Mouse (Mus musculus) CH12.LX (cell line): ENCODE data around the gene Bcas2. TPM values are rescaled to one million over a fixed set of nuclear protein-coding genes. Genes with fewer than 3 reads are reported as not detected.

Experiments
- DNase-seq: peaks from one replicate; pipeline ENCODE4 v3.0.0-alpha.2; 2013; ENCODE audit errors: extremely low read depth
- H3K27ac ChIP-seq: 2 replicates; pipeline ENCODE4 v1.5.1; 2012; ENCODE audit warnings: low read depth, mild to moderate bottlenecking, control low read depth, moderate library complexity; ENCODE audit not compliant: insufficient read depth
- H3K27me3 ChIP-seq: replicated peaks from 2 replicates; pipeline ENCODE3; 2012; ENCODE audit warnings: inconsistent platforms
- H3K36me3 ChIP-seq, 2 experiments: replicated peaks in 1 of 2; 2 replicates each; pipeline versions ENCODE3 to v1.6.1; 2012; ENCODE audit warnings: inconsistent platforms in 1 of 2, low read length in 1 of 2, mild to moderate bottlenecking in 1 of 2, mixed read lengths in 1 of 2, moderate library complexity in 1 of 2; ENCODE audit not compliant: control insufficient read depth in 1 of 2, insufficient read depth in 1 of 2
- H3K4me1 ChIP-seq, 2 experiments: 2 replicates each; pipeline ENCODE4 v1.6.1; 2012; ENCODE audit warnings: inconsistent platforms in 1 of 2, moderate library complexity in 1 of 2; ENCODE audit not compliant: insufficient read depth in 2 of 2, control insufficient read depth in 1 of 2
- H3K4me2 ChIP-seq: 2 replicates; pipeline ENCODE4 v1.6.1; 2012; ENCODE audit warnings: low read depth, mild to moderate bottlenecking, control low read depth; ENCODE audit not compliant: poor library complexity, insufficient read depth, severe bottlenecking
- H3K4me3 ChIP-seq, 3 experiments: fragments of 150-350 bp in 1 of 3; sonication (generic) in 1 of 3; replicated peaks in 1 of 3; 2 replicates each; pipeline versions ENCODE3 to v1.5.1; 2011 to 2012; ENCODE audit warnings: low read depth in 2 of 3, low read length in 2 of 3, mild to moderate bottlenecking in 2 of 3, moderate library complexity in 2 of 3, control low read depth in 1 of 3, improper control_type of control experiment in 1 of 3, inconsistent platforms in 1 of 3, mixed read lengths in 1 of 3; ENCODE audit not compliant: poor library complexity in 1 of 3
- H3K79me2 ChIP-seq: replicated peaks from 2 replicates; pipeline ENCODE4 v1.6.1; 2012; ENCODE audit warnings: mild to moderate bottlenecking, moderate library complexity; ENCODE audit not compliant: control insufficient read depth, poor library complexity, insufficient read depth, severe bottlenecking; ENCODE audit errors: extremely low read depth
- H3K9ac ChIP-seq: 2 replicates; pipeline ENCODE4 v1.6.1; 2012; ENCODE audit warnings: low read depth, mild to moderate bottlenecking, control low read depth, moderate library complexity; ENCODE audit not compliant: insufficient read depth
- H3K9me3 ChIP-seq: replicated peaks from 2 replicates; pipeline ENCODE3; 2012; ENCODE audit warnings: low read length, inconsistent platforms, mixed read lengths
- BHLHE40 ChIP-seq: IDR thresholded peaks from 2 replicates; pipeline ENCODE4 v1.6.1; 2011; ENCODE audit warnings: mild to moderate bottlenecking, low read depth, low read length, improper control_type of control experiment
- CHD2 ChIP-seq: IDR thresholded peaks from 2 replicates; pipeline ENCODE4 v1.6.1; 2011; ENCODE audit warnings: low read length, improper control_type of control experiment
- CTCF ChIP-seq, 2 experiments: IDR thresholded peaks in 1 of 2; conservative IDR thresholded peaks in 1 of 2; 2 replicates each; pipeline ENCODE4 v1.5.1; 2011 to 2012; ENCODE audit warnings: low read depth in 2 of 2, low read length in 2 of 2, improper control_type of control experiment in 1 of 2, inconsistent platforms in 1 of 2, mild to moderate bottlenecking in 1 of 2, moderate library complexity in 1 of 2
- ELF1 ChIP-seq: IDR thresholded peaks from 2 replicates; pipeline ENCODE4 v1.6.1; 2014; ENCODE audit warnings: low read depth, mild to moderate bottlenecking, inconsistent platforms, low read length, improper control_type of control experiment
- EP300 ChIP-seq: IDR thresholded peaks from 2 replicates; pipeline ENCODE4 v1.6.1; 2011; ENCODE audit warnings: low read length, improper control_type of control experiment
- ETS1 ChIP-seq: conservative IDR thresholded peaks from 2 replicates; pipeline ENCODE4 v1.6.1; 2012; ENCODE audit warnings: low read depth, mild to moderate bottlenecking, inconsistent platforms, low read length, improper control_type of control experiment, moderate library complexity
- GABPA ChIP-seq: IDR thresholded peaks from 2 replicates; pipeline ENCODE4 v1.6.1; 2012; ENCODE audit warnings: low read depth, low read length, improper control_type of control experiment, inconsistent platforms; ENCODE audit not compliant: insufficient replicate concordance
- IRF4 ChIP-seq: IDR thresholded peaks from 2 replicates; pipeline ENCODE4 v1.6.1; 2014; ENCODE audit warnings: low read depth, mild to moderate bottlenecking, inconsistent platforms, low read length, improper control_type of control experiment
- JUN ChIP-seq: IDR thresholded peaks from 2 replicates; pipeline ENCODE4 v1.6.1; 2011; ENCODE audit warnings: low read depth, mild to moderate bottlenecking, low read length, improper control_type of control experiment, moderate library complexity; ENCODE audit not compliant: insufficient read depth
- JUND ChIP-seq: conservative IDR thresholded peaks from 2 replicates; pipeline ENCODE4 v1.6.1; 2011; ENCODE audit warnings: low read depth, low read length, improper control_type of control experiment
- KAT2A ChIP-seq: IDR thresholded peaks from 2 replicates; pipeline ENCODE4 v1.6.1; 2012; ENCODE audit warnings: low read length, improper control_type of control experiment, inconsistent platforms; ENCODE audit not compliant: insufficient replicate concordance
- MAFK ChIP-seq: IDR thresholded peaks from 2 replicates; pipeline ENCODE4 v1.6.1; 2011; ENCODE audit warnings: low read length, improper control_type of control experiment; ENCODE audit not compliant: insufficient replicate concordance
- MXI1 ChIP-seq: IDR thresholded peaks from 2 replicates; pipeline ENCODE4 v1.6.1; 2011; ENCODE audit warnings: mild to moderate bottlenecking, low read depth, low read length, improper control_type of control experiment
- NRF1 ChIP-seq: IDR thresholded peaks from 2 replicates; pipeline ENCODE4 v1.6.1; 2014; ENCODE audit warnings: low read depth, mild to moderate bottlenecking, inconsistent platforms, low read length, improper control_type of control experiment, moderate library complexity
- POLR2A ChIP-seq: IDR thresholded peaks from 2 replicates; pipeline ENCODE4 v1.6.1; 2011; ENCODE audit warnings: low read depth, mild to moderate bottlenecking, improper control_type of control experiment, low read length
- RAD21 ChIP-seq: IDR thresholded peaks from 2 replicates; pipeline ENCODE4 v1.6.1; 2011; ENCODE audit warnings: low read depth, mild to moderate bottlenecking, low read length, improper control_type of control experiment, moderate library complexity
- RCOR1 ChIP-seq: conservative IDR thresholded peaks from 2 replicates; pipeline ENCODE4 v1.6.1; 2012; ENCODE audit warnings: low read depth, mild to moderate bottlenecking, inconsistent platforms, low read length, improper control_type of control experiment
- SIN3A ChIP-seq: IDR thresholded peaks from 2 replicates; pipeline ENCODE4 v1.6.1; 2012; ENCODE audit warnings: low read length, improper control_type of control experiment, inconsistent platforms
- SMC3 ChIP-seq: IDR thresholded peaks from 2 replicates; pipeline ENCODE4 v1.6.1; 2011; ENCODE audit warnings: low read depth, low read length, improper control_type of control experiment
- TCF12 ChIP-seq: IDR thresholded peaks from 2 replicates; pipeline ENCODE4 v1.6.1; 2014; ENCODE audit warnings: low read depth, mild to moderate bottlenecking, inconsistent platforms, low read length, improper control_type of control experiment
- USF1 ChIP-seq: IDR thresholded peaks from 2 replicates; pipeline ENCODE4 v1.6.1; 2014; ENCODE audit warnings: low read depth, mild to moderate bottlenecking, inconsistent platforms, low read length, improper control_type of control experiment
- ZC3H11A ChIP-seq: IDR thresholded peaks from 2 replicates; pipeline ENCODE4 v1.6.1; 2012; ENCODE audit warnings: low read depth, mild to moderate bottlenecking, inconsistent platforms, low read length, improper control_type of control experiment
- ZKSCAN1 ChIP-seq: IDR thresholded peaks from 2 replicates; pipeline ENCODE4 v1.6.1; 2012; ENCODE audit warnings: low read depth, inconsistent platforms, low read length, improper control_type of control experiment, borderline replicate concordance
- ZMIZ1 ChIP-seq: IDR thresholded peaks from 2 replicates; pipeline ENCODE4 v1.6.1; 2012; ENCODE audit warnings: low read depth, mild to moderate bottlenecking, inconsistent platforms, low read length, improper control_type of control experiment
- ZNF384 ChIP-seq: IDR thresholded peaks from 2 replicates; pipeline ENCODE4 v1.6.1; 2012; ENCODE audit warnings: low read depth, low read length, improper control_type of control experiment, inconsistent platforms
- dilution Hi-C: fragments of 300-500 bp; cut with MboI; formaldehyde crosslinking; loops from 2 replicates; pipeline ENCODE4 v1.14.3; 2020; ENCODE audit warnings: low sequenced_read_pairs; ENCODE audit not compliant: extremely low pct_unique_long_range_greater_than_20kb, extremely low pct_ligation_motif_present
- in situ Hi-C: fragments of 300-500 bp; cut with MboI; formaldehyde crosslinking; loops from 3 replicates; pipeline ENCODE4 v1.14.3; 2019; ENCODE audit warnings: low sequenced_read_pairs, low pct_ligation_motif_present, low pct_unique_long_range_greater_than_20kb, mixed read lengths
- polyA plus RNA-seq: library from polyadenylated mRNA; unstranded; fragments of >175 nt; gene quantifications from 2 replicates; pipeline ENCODE4 v1.2.1, GENCODE M21; 2012; ENCODE audit warnings: low read depth; ENCODE audit not compliant: insufficient read length
- total RNA-seq, 2 experiments: library from RNA; depleted of rRNA; stranded (reverse); fragments of 300-350 nt in 1 of 2; fragments of >200 nt in 1 of 2; gene quantifications; 2 replicates each; pipeline ENCODE4 v1.2.3; 2012 to 2014

The Bcas2 gene
- total and polyA plus RNA-seq, 3 experiments, result 65.3 to 126 (median 111) TPM

- Histone ChIP-seq H3K4me1 (peaks cover 5 to 13% of the 10 kb centered on the region in 2 experiments; a peak in 2 of 4 replicates), H3K4me2 (no peak overlapping the region), H3K36me3 (no peaks in the 10 kb centered on the region), H3K4me3 (no peak overlapping the region), H3K9ac (no peak overlapping the region), H3K9me3 (no peaks in the 10 kb centered on the region), H3K79me2 (no peaks in the 10 kb centered on the region)
- no peak for DNase-seq
- no peak for TF ChIP-seq ETS1
- no peak for TF ChIP-seq BHLHE40
- TF ChIP-seq MAFK, result no peak
- no peak for TF ChIP-seq ZMIZ1
- TF ChIP-seq JUND, result no peak
- TF ChIP-seq JUN, result no peak
- TF ChIP-seq RCOR1, result no peak
- no peak for TF ChIP-seq USF1
- TF ChIP-seq EP300, result no peak
- no peak for TF ChIP-seq TCF12
- no peak for TF ChIP-seq ZKSCAN1
- TF ChIP-seq, all 38 proteins: peak for 0
- H3K27me3 ChIP-seq, result peaks cover 4% of the 10 kb centered on the region
- dilution Hi-C loops (no loop called here), in situ Hi-C loops (loop anchor here (25.0 kb wide), 1 partner anchor 447 kb away; no protein-coding TSS in a partner anchor)
- H3K27ac ChIP-seq, result no peak overlapping the region
These were observed 12.1 kb upstream of the Bcas2 start for GRCm38 (mm10) chr3:103159232-103159900.

- H3K4me1 ChIP-seq, result peaks cover 2 to 27% of the 10 kb centered on the region in 2 experiments; a peak in 3 of 4 replicates
- peak; percentile 89 for DNase-seq
- 0 out of 2 replicates have a peak, but pooled peaks have one; percentile 24 for TF ChIP-seq IRF4
- TF ChIP-seq CTCF (conservative IDR thresholded peaks at IDR 0.05 in 1 of 2, IDR thresholded peaks at IDR 0.05 in 1 of 2; ENCODE audit: low read depth in 2 of 2, low read length in 2 of 2), result peak; percentile 85 to 86
- TF ChIP-seq ZNF384, result no peak
- TF ChIP-seq TCF12, result no peak
- TF ChIP-seq SIN3A, result no peak
- TF ChIP-seq ELF1, result no peak
- TF ChIP-seq MXI1, result no peak
- no peak for TF ChIP-seq KAT2A
- no peak for TF ChIP-seq ZKSCAN1
- peak; percentile 80 for TF ChIP-seq SMC3
- TF ChIP-seq CHD2, result no peak
- TF ChIP-seq ZC3H11A, result peak; percentile 19; the same call in 1 of the 2 replicates
- no peak for TF ChIP-seq POLR2A
- TF ChIP-seq EP300, result no peak
- no peak for TF ChIP-seq GABPA
- peak; percentile 87 for TF ChIP-seq RAD21
- 0 out of 2 replicates have a peak, but pooled peaks have one; percentile 18 for TF ChIP-seq NRF1
- H3K27me3 ChIP-seq, result no peaks in the 10 kb centered on the region
- dilution Hi-C loops, result no loop called here
- H3K9ac ChIP-seq, result no peak overlapping the region
- H3K4me2 ChIP-seq, result no peak overlapping the region
- H3K9me3 ChIP-seq, result no peaks in the 10 kb centered on the region
- H3K27ac ChIP-seq, result no peak overlapping the region
- H3K36me3 ChIP-seq, result peaks cover 8 to 13% of the 10 kb centered on the region in 2 experiments
- H3K4me3 ChIP-seq, result no peak overlapping the region
- H3K79me2 ChIP-seq, result peaks cover 8% of the 10 kb centered on the region
- in situ Hi-C loops, result loop anchor here (10.0 to 25.0 kb wide), 2 partner anchors 65 to 457 kb away; partner anchors contain the start of gene Dennd2c
These were observed 1.7 kb upstream of the Bcas2 start for GRCm38 (mm10) chr3:103169771-103170170.
